Comparison of ENCODE assay signal across 10 mouse cellular contexts in the genomic region with DNA sequence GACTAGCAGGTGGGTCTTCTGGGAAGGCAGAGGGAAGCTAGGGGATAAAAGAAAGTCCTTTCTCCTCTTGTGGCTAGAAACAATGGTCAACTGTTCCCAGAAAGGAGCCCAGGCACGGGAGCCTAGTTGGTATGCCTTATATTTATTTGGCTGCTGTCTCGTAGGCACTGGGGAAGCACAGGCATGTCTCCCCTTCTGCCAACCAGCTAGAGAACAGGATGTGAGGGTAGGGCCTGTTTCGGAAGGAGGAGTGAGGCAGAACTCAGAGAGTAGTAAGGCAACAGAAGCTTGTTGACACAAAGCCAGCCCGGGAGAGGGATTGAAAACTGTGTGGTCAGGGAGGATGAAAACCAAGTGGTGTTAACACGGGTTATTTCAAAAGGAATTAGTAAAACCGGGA.
DNase-seq lines count a peak whose midpoint lies in the region; ATAC-seq and TF ChIP-seq lines count a peak whose summit lies in the region.
"Had no signal": no experiment of that assay in that cellular context is flagged by ENCODE, and none has a peak within 500 bp of the region (broad histone marks: within the 10 kb centered on the region; RNA-seq: fewer than 3 reads in every experiment).

No protein-coding gene starts in this region.

- intact Hi-C loops in heart, adult 2 months (cut with DNase I): no loop called here

- no peaks in the 10 kb centered on the region for H3K9me3 ChIP-seq in heart, embryonic 14.5 days (ENCODE audit: control insufficient read depth, low read length)
- no peaks in the 10 kb centered on the region for H3K9me3 ChIP-seq in midbrain, postnatal 0 days (ENCODE audit: low read length)
- H3K9me3 ChIP-seq in midbrain, embryonic 13.5 days: no peaks in the 10 kb centered on the region
- H3K9me3 ChIP-seq in forebrain, postnatal 0 days (ENCODE audit: low read length): no peaks in the 10 kb centered on the region
- peaks cover under 1% of the 10 kb centered on the region; the same call in 1 of the 2 replicates for H3K9me3 ChIP-seq in stomach, embryonic 16.5 days (replicated peaks; ENCODE audit: control insufficient read depth, low read length)

- H3K36me3 ChIP-seq in heart, embryonic 14.5 days (ENCODE audit: control insufficient read depth, insufficient read depth, low read length): no peaks in the 10 kb centered on the region
- H3K36me3 ChIP-seq in heart, adult 2 months (ENCODE audit: control insufficient read depth, insufficient read depth, low read length): no peaks in the 10 kb centered on the region
- no peaks in the 10 kb centered on the region for H3K36me3 ChIP-seq in midbrain, postnatal 0 days (ENCODE audit: insufficient read depth, low read length)
- H3K36me3 ChIP-seq in midbrain, embryonic 13.5 days: no peaks in the 10 kb centered on the region
- no peaks in the 10 kb centered on the region for H3K36me3 ChIP-seq in forebrain, postnatal 0 days (ENCODE audit: insufficient read depth)
- no peaks in the 10 kb centered on the region for H3K36me3 ChIP-seq in stomach, embryonic 16.5 days (ENCODE audit: control insufficient read depth, insufficient read depth, low read length)

- no peak overlapping the region for H3K4me3 ChIP-seq in heart, embryonic 14.5 days (ENCODE audit: control insufficient read depth in 1 of 2, insufficient read depth in 1 of 2, low read depth in 1 of 2, low read length in 2 of 2)
- H3K4me3 ChIP-seq in heart, adult 2 months: no peak overlapping the region
- H3K4me3 ChIP-seq in midbrain, postnatal 0 days (ENCODE audit: low read depth, low read length): no peak overlapping the region
- H3K4me3 ChIP-seq in midbrain, embryonic 13.5 days (replicated peaks): no peak overlapping the region
- no peak overlapping the region for H3K4me3 ChIP-seq in forebrain, postnatal 0 days (ENCODE audit: low read depth, low read length)
- no peak overlapping the region for H3K4me3 ChIP-seq in stomach, embryonic 16.5 days (replicated peaks; ENCODE audit: low read length)

- no peak for DNase-seq in heart, adult 2 months
- DNase-seq in midbrain, postnatal 0 days (ENCODE audit: low spot score): peak; percentile 30
- peak; percentile 45 for DNase-seq in forebrain, postnatal 0 days
- no peak for DNase-seq in spleen, adult 18-20 months
- no peak for DNase-seq in cerebellum, adult 18-20 months
- DNase-seq: adrenal gland, postnatal 25 days had no signal

- WGBS in heart, embryonic 14.5 days: 57% methylated on average over 6 of the region's 6 CpGs
- 30% methylated on average over 6 of the region's 6 CpGs for WGBS in heart, adult 2 months
- 52% methylated on average over 6 of the region's 6 CpGs for WGBS in midbrain, postnatal 0 days
- 68% methylated on average over 6 of the region's 6 CpGs for WGBS in midbrain, embryonic 13.5 days
- 44% methylated on average over 6 of the region's 6 CpGs for WGBS in forebrain, postnatal 0 days
- 43% methylated on average over 6 of the region's 6 CpGs for WGBS in stomach, embryonic 16.5 days

- no peak for TF ChIP-seq EP300 in heart, adult 2 months (IDR thresholded peaks at IDR 0.05; ENCODE audit: insufficient read depth, low read depth, low read length)

- H3K4me2 ChIP-seq in heart, embryonic 14.5 days (ENCODE audit: low read length): peak overlapping the region; percentile 14; the same call in 1 of the 2 replicates
- H3K4me2 ChIP-seq in midbrain, postnatal 0 days (ENCODE audit: low read depth, low read length, poor library complexity, severe bottlenecking): no peak overlapping the region
- H3K4me2 ChIP-seq in midbrain, embryonic 13.5 days (replicated peaks): no peak overlapping the region
- no peak overlapping the region for H3K4me2 ChIP-seq in forebrain, postnatal 0 days (ENCODE audit: low read depth)
- H3K4me2 ChIP-seq in stomach, embryonic 16.5 days (ENCODE audit: low read depth, low read length): no peak overlapping the region

- H3K27ac ChIP-seq in heart, embryonic 14.5 days (replicated peaks in 1 of 2; ENCODE audit: control insufficient read depth in 1 of 2, insufficient read depth in 1 of 2, low read depth in 2 of 2, low read length in 2 of 2): peak overlapping the region; percentile 36 to 78
- H3K27ac ChIP-seq in heart, adult 2 months: no peak overlapping the region
- H3K27ac ChIP-seq in midbrain, postnatal 0 days (ENCODE audit: low read depth, low read length): no peak overlapping the region
- H3K27ac ChIP-seq in midbrain, embryonic 13.5 days: no peak overlapping the region
- no peak overlapping the region; the same call in 1 of the 2 replicates for H3K27ac ChIP-seq in forebrain, postnatal 0 days (ENCODE audit: low read depth, low read length)
- H3K27ac ChIP-seq in stomach, embryonic 16.5 days (ENCODE audit: low read length): peak overlapping the region; percentile 51; the same call in 1 of the 2 replicates

- TF ChIP-seq CTCF in heart, adult 2 months (IDR thresholded peaks at IDR 0.05): no peak
- TF ChIP-seq CTCF in midbrain, postnatal 0 days (IDR thresholded peaks at IDR 0.05): no peak
- no peak for TF ChIP-seq CTCF in forebrain, postnatal 0 days (IDR thresholded peaks at IDR 0.05; ENCODE audit: low read depth)

- ATAC-seq in heart, embryonic 14.5 days (ENCODE audit: insufficient number of reproducible peaks, insufficient read depth, low FRiP score, low read depth): no peak
- ATAC-seq in midbrain, postnatal 0 days (ENCODE audit: low FRiP score): no peak
- ATAC-seq in midbrain, embryonic 13.5 days: no peak
- peak; percentile 74 for ATAC-seq in forebrain, postnatal 0 days
- no peak for ATAC-seq in stomach, embryonic 16.5 days (ENCODE audit: insufficient read depth, low FRiP score)
- ATAC-seq: midbrain, embryonic 16.5 days had no signal

- no peak for TF ChIP-seq POLR2A in heart, adult 2 months (IDR thresholded peaks at IDR 0.05; ENCODE audit: insufficient read depth, low read depth, low read length)

- no peak overlapping the region for H3K9ac ChIP-seq in heart, embryonic 14.5 days (ENCODE audit: low read length)
- no peak overlapping the region for H3K9ac ChIP-seq in heart, adult 2 months (ENCODE audit: low read depth, low read length)
- H3K9ac ChIP-seq in midbrain, postnatal 0 days (replicated peaks; ENCODE audit: low read length, poor library complexity, severe bottlenecking): no peak overlapping the region
- no peak overlapping the region for H3K9ac ChIP-seq in midbrain, embryonic 13.5 days (replicated peaks)
- H3K9ac ChIP-seq in forebrain, postnatal 0 days: no peak overlapping the region
- no peak overlapping the region for H3K9ac ChIP-seq in stomach, embryonic 16.5 days (ENCODE audit: low read length)

- no peaks in the 10 kb centered on the region for H3K27me3 ChIP-seq in heart, embryonic 14.5 days (ENCODE audit: control insufficient read depth, insufficient read depth, low read length)
- H3K27me3 ChIP-seq in heart, adult 2 months (ENCODE audit: control insufficient read depth, insufficient read depth, low read length): no peaks in the 10 kb centered on the region
- no peaks in the 10 kb centered on the region for H3K27me3 ChIP-seq in midbrain, postnatal 0 days (ENCODE audit: insufficient read depth, low read length)
- H3K27me3 ChIP-seq in midbrain, embryonic 13.5 days: no peaks in the 10 kb centered on the region
- no peaks in the 10 kb centered on the region for H3K27me3 ChIP-seq in forebrain, postnatal 0 days (ENCODE audit: insufficient read depth, low read length)
- no peaks in the 10 kb centered on the region for H3K27me3 ChIP-seq in stomach, embryonic 16.5 days (ENCODE audit: control insufficient read depth, insufficient read depth, low read length)

- H3K4me1 ChIP-seq in heart, embryonic 14.5 days (ENCODE audit: control insufficient read depth in 2 of 2, insufficient read depth in 2 of 2, low read length in 2 of 2): peaks cover 14 to 18% of the 10 kb centered on the region in 2 experiments
- H3K4me1 ChIP-seq in heart, adult 2 months (ENCODE audit: control insufficient read depth, insufficient read depth, low read length): peaks cover 3% of the 10 kb centered on the region
- H3K4me1 ChIP-seq in midbrain, postnatal 0 days (ENCODE audit: insufficient read depth, low read length): no peaks in the 10 kb centered on the region
- H3K4me1 ChIP-seq in midbrain, embryonic 13.5 days (replicated peaks): peaks cover 11% of the 10 kb centered on the region
- no peaks in the 10 kb centered on the region for H3K4me1 ChIP-seq in forebrain, postnatal 0 days (ENCODE audit: insufficient read depth)
- H3K4me1 ChIP-seq in stomach, embryonic 16.5 days (ENCODE audit: control insufficient read depth, insufficient read depth, low read length): peaks cover 8% of the 10 kb centered on the region; the same call in 1 of the 2 replicates

- H3K79me2 ChIP-seq in heart, adult 2 months (replicated peaks; ENCODE audit: control insufficient read depth, insufficient read depth, low read length): no peaks in the 10 kb centered on the region

Comparison
In these comparisons a context has a peak if more than half of its experiments do, and no peak if none do; other contexts are left out.
1. H3K27ac ChIP-seq: peak in heart, embryonic 14.5 days (2 of 2) and stomach, embryonic 16.5 days (single experiment); none in heart, adult 2 months (single experiment), midbrain, postnatal 0 days (single experiment), midbrain, embryonic 13.5 days (single experiment) and forebrain, postnatal 0 days (single experiment).
2. DNase-seq: peak in midbrain, postnatal 0 days (single experiment) and forebrain, postnatal 0 days (single experiment); none in heart, adult 2 months (0 of 2), spleen, adult 18-20 months (0 of 2) and cerebellum, adult 18-20 months (0 of 2).